15 mouse cellular contexts compared by ENCODE assay signal in the genomic region with DNA sequence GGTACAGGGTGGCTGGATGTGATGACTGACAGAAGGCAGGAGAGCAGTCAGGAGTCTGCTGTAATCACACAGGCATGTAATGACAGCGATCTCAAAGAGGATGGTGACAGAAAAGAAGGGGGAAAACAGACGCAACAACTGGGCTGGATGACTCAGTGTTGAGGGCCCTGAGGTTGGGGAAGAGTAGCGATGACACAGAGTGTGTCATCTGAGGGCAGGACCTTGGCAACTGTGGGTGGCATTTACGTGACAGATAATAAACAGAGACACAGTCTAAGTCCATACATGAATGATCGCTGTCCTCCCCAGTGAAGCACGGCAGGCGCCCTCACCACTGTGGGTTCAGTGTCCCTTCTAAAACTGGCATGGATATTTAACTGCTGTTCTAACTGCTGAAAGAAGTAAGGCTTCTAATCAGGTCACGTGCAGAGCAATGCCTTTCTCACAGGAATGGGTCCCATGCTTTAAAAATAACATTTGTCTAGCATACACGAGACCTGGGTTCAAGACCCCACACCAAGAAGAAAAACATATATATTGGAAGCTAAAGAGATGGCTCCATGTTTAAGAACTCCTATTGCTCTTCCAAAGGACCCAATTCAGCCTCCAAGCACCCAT.
DNase-seq lines count a peak whose midpoint lies in the region; ATAC-seq and TF ChIP-seq lines count a peak whose summit lies in the region.
"Had no signal": no experiment of that assay in that cellular context is flagged by ENCODE, and none has a peak within 500 bp of the region (broad histone marks: within the 10 kb centered on the region; RNA-seq: fewer than 3 reads in every experiment).

No protein-coding gene starts in this region.

- H3K4me3 ChIP-seq in heart, embryonic 11.5 days (ENCODE audit: low read depth, low read length): no peak overlapping the region
- no peak overlapping the region for H3K4me3 ChIP-seq in stomach, postnatal 0 days (ENCODE audit: low read depth, low read length)
- H3K4me3 ChIP-seq: embryonic facial prominence, embryonic 15.5 days; forebrain, embryonic 12.5 days; heart, adult 2 months; liver, embryonic 15.5 days; midbrain, embryonic 12.5 days; neural tube, embryonic 12.5 days had no signal

- WGBS in heart, embryonic 11.5 days (ENCODE audit: insufficient replicate concordance): 32% methylated on average over 9 of the region's 9 CpGs
- 72% methylated on average over 9 of the region's 9 CpGs for WGBS in stomach, postnatal 0 days

- no peak for DNase-seq in heart, postnatal 10 days
- DNase-seq in lung, postnatal 36 days: peak; percentile 41
- no peak for DNase-seq in lung, postnatal 25 days (ENCODE audit: low spot score)
- DNase-seq in adrenal gland, adult 2 months: peak; percentile 90
- no peak for DNase-seq in stomach, postnatal 0 days (ENCODE audit: low spot score)
- no peak for DNase-seq in thymus, postnatal 0 days (ENCODE audit: low spot score)
- DNase-seq in cerebellum, postnatal 36 days: no peak
- DNase-seq: kidney, adult 9 months had no signal

- TF ChIP-seq EP300 in stomach, postnatal 0 days (optimal IDR thresholded peaks at IDR 0.05): no peak

- intact Hi-C loops in heart, postnatal 10 days (cut with DNase I): no loop called here

- peaks cover 22% of the 10 kb centered on the region for H3K4me1 ChIP-seq in heart, embryonic 11.5 days (ENCODE audit: control insufficient read depth, insufficient read depth, low read length)
- H3K4me1 ChIP-seq in stomach, postnatal 0 days (replicated peaks; ENCODE audit: control insufficient read depth, insufficient read depth): no peaks in the 10 kb centered on the region
- H3K4me1 ChIP-seq: liver, embryonic 15.5 days had no signal

- no peak overlapping the region for H3K9ac ChIP-seq in heart, embryonic 11.5 days (ENCODE audit: low read depth, low read length)
- no peak overlapping the region for H3K9ac ChIP-seq in stomach, postnatal 0 days (ENCODE audit: low read length)
- H3K9ac ChIP-seq: embryonic facial prominence, embryonic 15.5 days; forebrain, embryonic 12.5 days; liver, embryonic 15.5 days; midbrain, embryonic 12.5 days; neural tube, embryonic 12.5 days had no signal

- H3K4me2 ChIP-seq in heart, embryonic 11.5 days: peak overlapping the region; percentile 6; the same call in 1 of the 2 replicates
- no peak overlapping the region for H3K4me2 ChIP-seq in stomach, postnatal 0 days (replicated peaks; ENCODE audit: low read depth)
- H3K4me2 ChIP-seq: embryonic facial prominence, embryonic 15.5 days; forebrain, embryonic 12.5 days; liver, embryonic 15.5 days; midbrain, embryonic 12.5 days; neural tube, embryonic 12.5 days had no signal

- H3K36me3 ChIP-seq in heart, embryonic 11.5 days (ENCODE audit: control insufficient read depth, insufficient read depth, low read length): no peaks in the 10 kb centered on the region
- no peaks in the 10 kb centered on the region for H3K36me3 ChIP-seq in stomach, postnatal 0 days (ENCODE audit: control insufficient read depth, insufficient read depth, low read length)
- H3K36me3 ChIP-seq: embryonic facial prominence, embryonic 15.5 days; forebrain, embryonic 12.5 days; liver, embryonic 15.5 days; midbrain, embryonic 12.5 days; neural tube, embryonic 12.5 days had no signal

- H3K27ac ChIP-seq in heart, embryonic 11.5 days (ENCODE audit: low read depth, low read length): no peak overlapping the region
- no peak overlapping the region for H3K27ac ChIP-seq in stomach, postnatal 0 days (replicated peaks)
- H3K27ac ChIP-seq: embryonic facial prominence, embryonic 15.5 days; forebrain, embryonic 12.5 days; heart, adult 2 months; liver, embryonic 15.5 days; midbrain, embryonic 12.5 days; neural tube, embryonic 12.5 days had no signal

- peaks cover 9% of the 10 kb centered on the region; the same call in 1 of the 2 replicates for H3K27me3 ChIP-seq in heart, embryonic 11.5 days (ENCODE audit: control insufficient read depth, insufficient read depth, low read length)
- H3K27me3 ChIP-seq in stomach, postnatal 0 days (ENCODE audit: control insufficient read depth, insufficient read depth, low read length): no peaks in the 10 kb centered on the region
- H3K27me3 ChIP-seq: liver, embryonic 15.5 days; neural tube, embryonic 12.5 days had no signal

- ATAC-seq in heart, embryonic 11.5 days (replicated peaks; ENCODE audit: insufficient number of reproducible peaks, low FRiP score, low TSS enrichment): peak; percentile 68; the same call in 1 of the 2 replicates
- peak; percentile 64 for ATAC-seq in stomach, postnatal 0 days (ENCODE audit: low FRiP score, low TSS enrichment)

- no peaks in the 10 kb centered on the region for H3K9me3 ChIP-seq in heart, embryonic 11.5 days (replicated peaks; ENCODE audit: control insufficient read depth, low read length)
- no peaks in the 10 kb centered on the region for H3K9me3 ChIP-seq in stomach, postnatal 0 days (ENCODE audit: control insufficient read depth, low read length)
- H3K9me3 ChIP-seq: embryonic facial prominence, embryonic 15.5 days; forebrain, embryonic 12.5 days; liver, embryonic 15.5 days; midbrain, embryonic 12.5 days; neural tube, embryonic 12.5 days had no signal

- no peak for TF ChIP-seq CTCF in stomach, postnatal 0 days (IDR thresholded peaks at IDR 0.05; ENCODE audit: low read depth)

Comparison
In these comparisons a context has a peak if more than half of its experiments do, and no peak if none do; other contexts are left out.
1. DNase-seq: peak in lung, postnatal 36 days (single experiment) and adrenal gland, adult 2 months (single experiment); none in heart, postnatal 10 days (0 of 2), lung, postnatal 25 days (single experiment), stomach, postnatal 0 days (single experiment), thymus, postnatal 0 days (single experiment) and cerebellum, postnatal 36 days (0 of 2).